Mouse (Mus musculus) cerebellum, adult 11 months (tissue): ENCODE results near the gene Thsd7a.

ENCODE experiments used
- DNase-seq: peaks from one replicate; pipeline ENCODE4 v3.0.0; 2022

The Thsd7a gene

GRCm38 (mm10) chr6:12748787-12749530, at the start of gene Thsd7a:
TSS of gene Thsd7a (minus strand) at chr6:12749410.
- DNase-seq: peak; percentile 11

GRCm38 (mm10) chr6:12787129-12787528, 37.9 kb upstream of the Thsd7a start:
- DNase-seq: no peak

- no peak for DNase-seq
Observed at GRCm38 (mm10) chr6:12786378-12786982, 37.3 kb upstream of the Thsd7a start.

GRCm38 (mm10) chr6:12784918-12785618, 35.9 kb upstream of the Thsd7a start:
- no peak for DNase-seq

- DNase-seq: no peak
Observed at GRCm38 (mm10) chr6:12772799-12773198, 23.6 kb upstream of the Thsd7a start.

- no peak for DNase-seq
Observed at GRCm38 (mm10) chr6:12765191-12765590, 16.0 kb upstream of the Thsd7a start.

GRCm38 (mm10) chr6:12764606-12765005, 15.4 kb upstream of the Thsd7a start:
- no peak for DNase-seq

- DNase-seq: no peak
Observed at GRCm38 (mm10) chr6:12763816-12764215, 14.6 kb upstream of the Thsd7a start.

GRCm38 (mm10) chr6:12759328-12760193, 10.4 kb upstream of the Thsd7a start:
- DNase-seq: no peak

- no peak for DNase-seq
Observed at GRCm38 (mm10) chr6:12752297-12752696, 3.1 kb upstream of the Thsd7a start.

GRCm38 (mm10) chr6:12750441-12750840, 1.2 kb upstream of the Thsd7a start:
- DNase-seq: no peak

GRCm38 (mm10) chr6:12749531-12750210, 461 bp upstream of the Thsd7a start:
- no peak for DNase-seq

GRCm38 (mm10) chr6:12748454-12748786, 790 bp downstream of the Thsd7a start:
- no peak for DNase-seq

GRCm38 (mm10) chr6:12747856-12748450, 1.3 kb downstream of the Thsd7a start:
- no peak for DNase-seq

GRCm38 (mm10) chr6:12742791-12743190, 6.4 kb downstream of the Thsd7a start:
- no peak for DNase-seq

GRCm38 (mm10) chr6:12733924-12734323, 15.3 kb downstream of the Thsd7a start:
- DNase-seq: no peak

GRCm38 (mm10) chr6:12716071-12716470, 33.1 kb downstream of the Thsd7a start:
- no peak for DNase-seq

- DNase-seq: no peak
Observed at GRCm38 (mm10) chr6:12712581-12712980, 36.6 kb downstream of the Thsd7a start.

GRCm38 (mm10) chr6:12702925-12703324, 46.3 kb downstream of the Thsd7a start:
- DNase-seq: no peak

- DNase-seq: no peak
Observed at GRCm38 (mm10) chr6:12699089-12699488, 50.1 kb downstream of the Thsd7a start.

- DNase-seq: no peak
Observed at GRCm38 (mm10) chr6:12693689-12694088, 55.5 kb downstream of the Thsd7a start.

- DNase-seq: no peak
Observed at GRCm38 (mm10) chr6:12693239-12693638, 56.0 kb downstream of the Thsd7a start.
